24 mouse cellular contexts compared by ENCODE assay signal in genomic region chrX:10007675-10008270, GRCm38 (mm10).
A peak's percentile ranks its signal among the peaks of the same experiment; 100 is the strongest.
DNase-seq lines count a peak whose midpoint lies in the region; ATAC-seq and TF ChIP-seq lines count a peak whose summit lies in the region.
"Had no signal": no experiment of that assay in that cellular context is flagged by ENCODE, and none has a peak within 500 bp of the region (broad histone marks: within the 10 kb centered on the region; RNA-seq: fewer than 3 reads in every experiment).

No protein-coding gene starts in this region.

- no peak overlapping the region for H3K27ac ChIP-seq in forebrain, embryonic 12.5 days
- no peak overlapping the region for H3K27ac ChIP-seq in forebrain, embryonic 15.5 days (replicated peaks)
- H3K27ac ChIP-seq in forebrain, embryonic 14.5 days (ENCODE audit: low read depth, low read length) = no peak overlapping the region
- no peak overlapping the region for H3K27ac ChIP-seq in forebrain, embryonic 11.5 days (ENCODE audit: low read depth, low read length)
- H3K27ac ChIP-seq: embryonic facial prominence, embryonic 13.5 days; embryonic facial prominence, embryonic 15.5 days had no signal

- H3K4me1 ChIP-seq in forebrain, embryonic 12.5 days = no peaks in the 10 kb centered on the region
- H3K4me1 ChIP-seq in forebrain, embryonic 15.5 days = no peaks in the 10 kb centered on the region
- no peaks in the 10 kb centered on the region for H3K4me1 ChIP-seq in forebrain, embryonic 14.5 days (ENCODE audit: control insufficient read depth, insufficient read depth, low read length)
- H3K4me1 ChIP-seq in forebrain, embryonic 11.5 days (replicated peaks; ENCODE audit: control insufficient read depth, insufficient read depth, low read length) = no peaks in the 10 kb centered on the region
- H3K4me1 ChIP-seq: embryonic facial prominence, embryonic 13.5 days; embryonic facial prominence, embryonic 15.5 days had no signal

- H3K9ac ChIP-seq in forebrain, embryonic 12.5 days = no peak overlapping the region
- no peak overlapping the region for H3K9ac ChIP-seq in forebrain, embryonic 15.5 days (replicated peaks)
- H3K9ac ChIP-seq in forebrain, embryonic 14.5 days (ENCODE audit: low read length) = no peak overlapping the region
- no peak overlapping the region for H3K9ac ChIP-seq in forebrain, embryonic 11.5 days (ENCODE audit: low read length)
- H3K9ac ChIP-seq: embryonic facial prominence, embryonic 13.5 days; embryonic facial prominence, embryonic 15.5 days had no signal

- TF ChIP-seq CTCF in brain, embryonic 14.5 days (IDR thresholded peaks at IDR 0.05; ENCODE audit: borderline replicate concordance, extremely low read depth, insufficient read depth, insufficient read length) = no peak

- no peaks in the 10 kb centered on the region for H3K27me3 ChIP-seq in forebrain, embryonic 12.5 days
- no peaks in the 10 kb centered on the region for H3K27me3 ChIP-seq in forebrain, embryonic 15.5 days
- H3K27me3 ChIP-seq in forebrain, embryonic 14.5 days (replicated peaks; ENCODE audit: control insufficient read depth, insufficient read depth, low read length) = no peaks in the 10 kb centered on the region
- no peaks in the 10 kb centered on the region for H3K27me3 ChIP-seq in forebrain, embryonic 11.5 days (ENCODE audit: control insufficient read depth, insufficient read depth, low read length)
- H3K27me3 ChIP-seq: CH12.LX; embryonic facial prominence, embryonic 13.5 days; embryonic facial prominence, embryonic 15.5 days had no signal

- 70% methylated on average over 1 of the region's 1 CpGs for WGBS in forebrain, embryonic 12.5 days
- WGBS in forebrain, embryonic 15.5 days = 61% methylated on average over 1 of the region's 1 CpGs
- WGBS in forebrain, embryonic 14.5 days = 69% methylated on average over 1 of the region's 1 CpGs
- 94% methylated on average over 1 of the region's 1 CpGs for WGBS in forebrain, embryonic 11.5 days

- TF ChIP-seq POLR2A in brain, embryonic 14.5 days (IDR thresholded peaks at IDR 0.05; ENCODE audit: borderline replicate concordance, extremely low read depth, insufficient read depth, insufficient read length, poor library complexity, severe bottlenecking) = no peak

- no peak overlapping the region for H3K4me3 ChIP-seq in forebrain, embryonic 12.5 days (replicated peaks)
- H3K4me3 ChIP-seq in forebrain, embryonic 15.5 days = no peak overlapping the region
- H3K4me3 ChIP-seq in forebrain, embryonic 14.5 days (ENCODE audit: low read depth, low read length) = no peak overlapping the region
- no peak overlapping the region for H3K4me3 ChIP-seq in forebrain, embryonic 11.5 days (ENCODE audit: low read depth, low read length)
- H3K4me3 ChIP-seq: embryonic facial prominence, embryonic 13.5 days; embryonic facial prominence, embryonic 15.5 days; erythroblast, embryonic 14.5 days had no signal

- peak; percentile 52 for DNase-seq in forebrain, embryonic 14.5 days (ENCODE audit: low spot score)
- no peak for DNase-seq in forebrain, embryonic 11.5 days (ENCODE audit: low spot score)
- peak; percentile 38 for DNase-seq in brain, embryonic 14.5 days (ENCODE audit: low read depth)
- DNase-seq: adrenal gland, adult 8-10 months; adrenal gland, postnatal 14 days; adrenal gland, postnatal 36 days; B cell, adult 2 months; cerebellum, adult 11 months; cerebellum, adult 18-20 months; cerebellum, adult 8-10 months; cerebellum, adult 9-11 months; cerebellum, postnatal 14 days; cerebellum, postnatal 36 days; embryo, embryonic 11 days had no signal

- no peaks in the 10 kb centered on the region for H3K36me3 ChIP-seq in forebrain, embryonic 12.5 days (replicated peaks)
- no peaks in the 10 kb centered on the region for H3K36me3 ChIP-seq in forebrain, embryonic 15.5 days
- H3K36me3 ChIP-seq in forebrain, embryonic 14.5 days (ENCODE audit: control insufficient read depth, insufficient read depth, low read length) = no peaks in the 10 kb centered on the region
- no peaks in the 10 kb centered on the region for H3K36me3 ChIP-seq in forebrain, embryonic 11.5 days (ENCODE audit: control insufficient read depth, insufficient read depth, low read length)
- H3K36me3 ChIP-seq: embryonic facial prominence, embryonic 13.5 days; embryonic facial prominence, embryonic 15.5 days; G1E had no signal

- H3K4me2 ChIP-seq in forebrain, embryonic 12.5 days = no peak overlapping the region
- H3K4me2 ChIP-seq in forebrain, embryonic 15.5 days (replicated peaks) = no peak overlapping the region
- no peak overlapping the region for H3K4me2 ChIP-seq in forebrain, embryonic 14.5 days (ENCODE audit: low read length)
- H3K4me2 ChIP-seq in forebrain, embryonic 11.5 days (ENCODE audit: low read depth, low read length, severe bottlenecking) = no peak overlapping the region
- H3K4me2 ChIP-seq: embryonic facial prominence, embryonic 13.5 days; embryonic facial prominence, embryonic 15.5 days had no signal

- peak; percentile 39; the same call in 1 of the 2 replicates for ATAC-seq in forebrain, embryonic 12.5 days (ENCODE audit: low FRiP score)
- no peak; the same call in 1 of the 2 replicates for ATAC-seq in forebrain, embryonic 15.5 days (replicated peaks)
- ATAC-seq in forebrain, embryonic 14.5 days = peak; percentile 71
- no peak for ATAC-seq in forebrain, embryonic 11.5 days (replicated peaks; ENCODE audit: low FRiP score)
- ATAC-seq: activated CD4-positive, CD25-positive, alpha-beta regulatory T cell, adult 4 months; CD4-positive, CD25-positive, alpha-beta regulatory T cell, adult 4 months; Patski had no signal

- no peaks in the 10 kb centered on the region for H3K9me3 ChIP-seq in forebrain, embryonic 12.5 days
- H3K9me3 ChIP-seq in forebrain, embryonic 15.5 days = no peaks in the 10 kb centered on the region
- H3K9me3 ChIP-seq in forebrain, embryonic 14.5 days (replicated peaks; ENCODE audit: control insufficient read depth, low read length) = no peaks in the 10 kb centered on the region
- no peaks in the 10 kb centered on the region for H3K9me3 ChIP-seq in forebrain, embryonic 11.5 days (ENCODE audit: control insufficient read depth, low read length)
- H3K9me3 ChIP-seq: embryonic facial prominence, embryonic 13.5 days; embryonic facial prominence, embryonic 15.5 days; G1E had no signal

Comparison
In these comparisons a context has a peak if more than half of its experiments do, and no peak if none do; other contexts are left out.
1. ATAC-seq: peak in forebrain, embryonic 12.5 days (single experiment) and forebrain, embryonic 14.5 days (single experiment); none in forebrain, embryonic 15.5 days (single experiment) and forebrain, embryonic 11.5 days (single experiment).